Mouse (Mus musculus) frontal cortex, adult (tissue): Measurements from ENCODE around the gene Arel1.

Source experiments
- ATAC-seq: cut with Nextera tagmentation; 2 replicates; pipeline ENCODE4 v1.9.2; 2017; ENCODE audit warnings: mild to moderate bottlenecking, moderate library complexity, mixed read lengths; ENCODE audit not compliant: low TSS enrichment

Gene Arel1

DNA sequence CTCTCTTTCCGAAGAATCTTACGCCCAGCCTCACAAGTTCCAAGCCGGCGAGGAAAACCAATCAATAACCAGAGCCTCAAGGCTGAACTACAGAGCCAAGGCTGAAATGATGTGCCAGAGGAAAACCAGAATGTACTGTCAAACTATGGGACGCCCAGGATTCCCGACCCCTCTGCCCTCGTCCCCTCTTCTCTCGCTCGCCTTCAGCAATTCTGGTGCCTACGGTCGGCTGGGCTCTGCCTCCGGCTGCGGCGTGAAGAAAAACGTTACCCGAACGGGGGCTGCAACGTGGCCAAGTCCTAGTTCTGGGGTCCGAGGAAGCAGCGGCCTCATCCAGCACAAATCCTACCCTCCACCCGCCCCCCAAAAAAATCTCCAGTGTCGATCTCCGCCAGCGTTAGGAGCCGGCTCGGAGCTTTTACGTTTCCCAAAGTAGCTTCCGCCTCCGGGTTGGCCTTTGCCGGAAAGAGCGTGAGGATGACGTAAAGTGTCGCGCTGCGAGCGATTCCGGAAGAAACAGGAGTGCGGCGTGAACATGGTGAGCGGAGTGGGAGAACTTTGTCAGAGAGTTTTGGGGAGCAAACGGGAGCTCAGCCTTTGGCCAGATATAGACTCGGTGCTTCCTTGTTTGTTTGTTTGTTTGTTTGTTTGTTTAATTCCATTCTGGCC lies at the start of gene Arel1, which contains the start of gene Fcf1:
TSS of gene Arel1 (minus strand) at position 473 of the 669 bp plus-strand sequence.
TSS of gene Fcf1 (plus strand) at position 470 of the 669 bp plus-strand sequence.
- peak; percentile 95 for ATAC-seq

DNA sequence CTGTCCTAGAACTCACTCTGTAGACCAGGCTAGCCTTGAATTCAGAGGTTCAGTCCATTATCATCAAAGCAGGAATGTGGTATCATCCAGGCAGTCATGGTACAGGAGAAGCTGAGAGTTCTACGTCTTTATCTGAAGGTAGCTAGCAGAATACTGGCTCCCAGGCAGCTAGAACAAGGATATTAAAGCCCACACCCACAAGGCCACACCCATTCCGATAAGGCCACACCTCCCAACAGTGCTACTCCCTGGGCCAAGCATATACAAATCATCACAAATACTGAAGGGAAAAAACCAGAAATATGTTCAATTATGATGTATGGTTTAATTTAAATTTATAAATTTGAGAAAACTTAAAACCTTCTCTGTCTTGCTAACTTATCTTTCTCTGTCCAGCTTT lies 41.5 kb upstream of the Arel1 start:
- no peak for ATAC-seq

DNA sequence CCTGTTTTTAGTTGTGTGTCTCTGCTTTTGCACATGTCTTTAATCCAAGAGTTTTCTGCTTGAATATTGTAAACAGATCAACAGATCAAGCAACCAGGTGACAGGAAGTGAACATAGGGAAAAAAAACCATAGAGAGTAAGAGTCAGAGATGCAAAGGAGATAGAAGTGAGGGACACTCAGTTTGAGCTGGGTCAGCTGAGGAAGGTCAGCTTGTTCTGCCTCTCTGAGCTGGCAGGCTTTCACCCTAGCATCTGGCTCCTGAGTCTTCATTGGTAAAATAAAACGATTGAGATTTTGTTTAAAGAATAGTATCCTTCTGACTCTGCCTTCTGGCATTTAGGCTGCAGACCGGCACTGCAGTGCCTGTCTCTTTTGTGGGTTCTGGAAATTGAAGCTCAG lies 39.8 kb upstream of the Arel1 start:
- no peak for ATAC-seq

DNA sequence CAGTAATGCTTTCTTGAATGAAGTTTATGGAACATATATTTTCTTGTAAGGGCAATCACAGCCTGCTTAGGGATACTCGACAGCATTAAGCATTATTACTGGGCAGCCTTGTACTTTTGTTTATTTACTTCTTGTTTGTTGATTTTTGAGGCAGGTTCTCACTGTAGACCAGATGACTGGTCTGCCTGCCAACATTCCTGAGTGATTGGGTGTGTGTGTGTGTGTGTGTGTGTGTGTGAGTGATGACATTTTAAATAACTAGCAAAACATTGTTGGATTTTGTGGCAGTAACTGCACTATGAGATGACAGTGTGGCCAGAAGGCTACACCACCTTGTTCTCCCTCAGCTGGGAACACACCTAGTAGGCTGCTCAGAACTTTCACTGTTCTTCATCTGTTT lies 39.1 kb upstream of the Arel1 start:
- no peak for ATAC-seq

DNA sequence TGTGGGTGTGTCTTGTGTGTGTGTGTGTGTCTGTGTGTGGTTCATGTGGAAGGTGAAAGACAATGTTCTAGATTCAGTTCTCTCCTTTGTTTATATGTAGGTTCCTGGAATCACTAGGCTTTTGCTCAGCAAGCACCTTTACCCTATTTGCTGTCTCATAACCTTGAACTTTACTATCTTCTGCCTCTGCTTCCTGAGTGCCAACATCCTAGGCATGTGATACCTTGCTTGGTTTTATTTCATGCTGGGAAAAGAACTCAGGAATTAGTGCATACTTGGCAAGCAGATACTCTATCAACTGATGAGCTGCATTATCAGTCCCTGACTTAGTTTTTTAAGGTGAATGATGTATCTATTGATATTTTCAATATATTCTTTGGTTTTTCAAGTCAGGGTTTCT lies 36.3 kb upstream of the Arel1 start:
- no peak for ATAC-seq

DNA sequence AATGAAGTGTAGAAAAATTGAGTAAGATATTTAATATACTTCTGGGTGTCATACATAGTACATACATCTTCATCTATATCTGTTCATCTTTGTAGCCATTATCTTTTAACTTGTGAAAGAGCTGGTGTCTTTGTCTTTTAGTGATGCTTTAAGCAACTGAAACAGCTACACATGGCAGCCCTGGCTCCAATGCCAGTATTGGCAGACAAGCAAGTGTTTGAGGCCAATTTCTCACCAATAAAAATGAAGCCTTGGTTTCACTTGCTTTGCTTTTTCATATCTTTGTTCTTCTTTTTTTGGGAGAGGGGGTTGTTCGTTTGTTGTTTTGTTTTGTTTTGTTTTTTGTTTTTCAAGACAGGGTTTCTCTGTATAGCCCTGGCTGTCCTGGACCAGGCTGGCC lies 35.5 kb upstream of the Arel1 start:
- ATAC-seq = no peak

DNA sequence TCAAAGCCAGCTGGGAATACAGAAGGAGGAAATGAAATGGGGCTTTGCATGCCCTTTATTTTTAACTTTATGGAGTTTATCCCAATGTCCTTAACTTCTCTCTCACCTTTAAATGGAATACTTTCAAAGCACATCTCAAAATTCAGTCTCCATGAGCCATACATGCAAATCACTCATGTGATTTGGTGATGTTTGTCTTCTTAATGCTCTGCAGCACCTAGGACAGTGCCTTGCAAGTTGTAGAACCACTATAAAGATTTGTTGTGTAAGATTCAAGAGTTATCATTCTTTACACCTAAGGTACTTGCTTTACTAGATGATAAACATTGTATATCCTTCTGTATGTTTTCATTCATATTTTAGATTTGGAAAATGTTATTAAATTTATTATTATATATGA lies 28.4 kb upstream of the Arel1 start:
- no peak for ATAC-seq

DNA sequence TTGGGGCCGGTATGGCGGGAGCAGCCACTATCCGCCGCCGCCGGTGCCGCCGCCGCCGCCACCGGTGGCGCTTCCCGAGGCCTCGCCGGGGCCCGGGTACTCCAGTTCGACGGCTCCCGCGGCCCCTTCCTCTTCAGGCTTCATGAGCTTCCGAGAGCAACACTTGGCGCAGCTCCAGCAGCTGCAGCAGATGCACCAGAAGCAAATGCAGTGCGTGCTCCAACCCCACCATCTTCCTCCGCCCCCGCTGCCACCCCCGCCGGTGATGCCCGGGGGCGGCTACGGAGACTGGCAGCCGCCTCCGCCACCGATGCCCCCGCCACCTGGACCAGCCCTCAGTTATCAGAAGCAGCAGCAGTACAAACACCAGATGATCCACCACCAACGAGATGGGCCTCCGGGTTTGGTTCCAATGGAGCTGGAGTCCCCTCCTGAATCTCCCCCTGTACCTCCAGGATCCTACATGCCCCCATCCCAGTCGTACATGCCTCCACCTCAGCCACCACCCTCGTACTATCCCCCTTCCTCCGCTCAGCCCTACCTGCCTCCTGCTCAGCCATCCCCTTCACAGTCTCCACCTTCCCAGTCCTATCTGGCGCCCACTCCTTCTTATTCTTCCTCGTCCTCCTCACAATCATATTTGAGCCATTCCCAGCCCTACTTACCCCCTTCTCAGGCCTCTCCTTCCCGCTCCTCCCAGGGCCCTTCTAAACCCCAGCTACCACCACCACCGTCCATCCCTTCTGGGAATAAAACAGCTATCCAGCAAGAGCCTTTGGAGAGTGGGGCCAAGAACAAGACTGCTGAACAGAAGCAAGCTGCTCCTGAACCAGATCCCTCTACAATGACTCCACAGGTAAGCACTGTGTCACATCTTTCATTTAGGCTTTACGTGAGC lies 26.1 kb upstream of the Arel1 start:
- peak; percentile 42 for ATAC-seq

DNA sequence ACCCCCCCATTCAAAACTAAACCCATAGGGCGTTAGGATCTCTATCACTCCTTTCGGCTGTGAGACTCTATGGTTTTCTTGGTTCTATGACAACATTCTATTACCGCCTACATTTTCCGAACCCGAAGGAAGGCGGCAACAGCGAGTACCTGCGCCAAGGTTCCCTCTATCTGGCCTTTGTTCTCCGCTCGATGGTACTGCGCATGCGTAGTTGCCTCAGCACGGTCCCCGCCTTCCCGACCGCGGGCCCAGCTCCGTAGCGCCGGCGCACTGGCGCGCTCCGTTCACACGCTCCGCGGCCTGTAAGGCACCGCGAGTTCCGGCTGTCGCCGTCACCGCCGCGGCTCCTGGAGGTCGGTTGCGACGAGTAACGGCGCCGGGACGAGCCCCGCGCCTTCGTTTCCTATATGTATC lies 25.4 kb upstream of the Arel1 start, which contains the start of gene Ylpm1:
TSS of gene Ylpm1 (plus strand) at position 239 of the 414 bp plus-strand sequence.
- peak; percentile 96 for ATAC-seq

DNA sequence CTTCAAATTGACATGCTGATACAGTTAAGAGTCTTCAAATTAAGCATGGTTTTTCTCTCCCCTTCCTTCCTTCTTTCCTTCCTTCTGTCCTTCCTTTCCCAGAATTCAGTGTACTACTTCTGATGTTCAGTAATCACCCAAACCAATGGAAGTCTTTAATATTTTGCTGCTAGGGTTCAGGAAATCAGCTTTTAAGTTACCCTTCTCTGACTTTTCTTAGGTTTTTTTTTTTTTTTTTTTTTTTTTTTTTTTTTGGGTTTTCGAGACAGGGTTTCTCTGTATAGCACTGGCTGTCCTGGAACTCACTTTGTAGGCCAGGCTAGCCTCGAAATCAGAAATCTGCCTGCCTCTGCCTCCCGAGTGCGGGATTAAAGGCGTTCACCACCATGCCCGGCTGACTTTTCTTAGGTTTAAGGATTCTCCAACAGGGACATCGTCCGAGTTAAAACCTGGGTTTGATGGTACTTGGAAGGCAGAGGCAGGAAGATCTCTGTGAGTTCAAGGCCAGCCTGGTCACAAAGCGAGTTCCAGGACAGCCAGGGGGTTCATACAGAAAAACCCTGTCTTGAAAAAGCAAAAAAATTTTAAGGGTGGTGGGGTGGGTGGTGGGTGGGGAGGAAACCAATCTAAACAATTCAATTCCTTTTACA lies 24.5 kb upstream of the Arel1 start:
- ATAC-seq = no peak

DNA sequence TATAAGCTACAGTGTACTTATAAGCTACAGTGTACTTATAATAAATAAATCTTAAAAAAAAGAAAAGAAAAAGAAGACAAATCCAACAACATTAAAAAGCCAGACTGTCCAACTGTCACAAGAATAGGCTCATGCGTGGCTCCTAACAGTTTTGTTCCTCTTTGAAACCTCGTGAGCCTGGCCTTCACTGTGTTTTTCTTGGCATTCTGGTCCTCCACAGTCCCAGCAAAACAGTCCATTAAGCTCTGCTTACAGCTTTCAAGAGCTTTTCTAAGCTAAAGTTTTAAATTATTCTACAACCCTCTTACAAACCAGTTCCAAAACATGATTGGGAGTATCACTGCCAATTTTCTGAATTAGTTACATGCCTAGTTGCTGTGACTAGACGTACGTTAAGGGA lies 18.8 kb upstream of the Arel1 start:
- no peak for ATAC-seq

DNA sequence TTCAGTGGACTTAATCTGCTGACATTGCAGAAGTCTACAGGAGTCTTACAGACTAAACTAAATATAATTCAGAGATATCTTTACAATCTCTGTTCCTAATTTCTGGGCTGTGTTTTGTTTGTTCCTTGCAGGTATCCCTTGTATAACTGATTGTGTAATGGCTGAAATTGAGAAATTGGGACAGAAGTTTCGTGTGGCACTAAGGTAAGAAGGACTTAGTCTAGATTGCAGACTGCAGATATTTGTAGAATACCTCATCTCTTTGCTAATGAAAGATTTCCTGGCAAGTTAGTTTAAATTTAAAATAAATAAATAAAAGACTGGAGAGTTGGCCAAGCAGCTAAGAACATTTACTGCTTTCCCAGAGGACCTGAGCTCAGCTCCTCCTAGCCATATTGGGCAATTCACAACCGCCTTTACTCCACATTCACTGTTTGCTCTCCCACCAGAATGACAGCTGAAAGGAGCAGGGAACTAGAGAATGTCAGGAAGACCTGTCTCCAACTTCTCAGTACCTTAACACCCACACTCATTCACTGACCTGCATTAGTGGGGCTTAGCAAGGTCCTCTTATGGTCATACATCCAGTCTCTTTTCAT lies 8.7 kb upstream of the Arel1 start:
- no peak for ATAC-seq

DNA sequence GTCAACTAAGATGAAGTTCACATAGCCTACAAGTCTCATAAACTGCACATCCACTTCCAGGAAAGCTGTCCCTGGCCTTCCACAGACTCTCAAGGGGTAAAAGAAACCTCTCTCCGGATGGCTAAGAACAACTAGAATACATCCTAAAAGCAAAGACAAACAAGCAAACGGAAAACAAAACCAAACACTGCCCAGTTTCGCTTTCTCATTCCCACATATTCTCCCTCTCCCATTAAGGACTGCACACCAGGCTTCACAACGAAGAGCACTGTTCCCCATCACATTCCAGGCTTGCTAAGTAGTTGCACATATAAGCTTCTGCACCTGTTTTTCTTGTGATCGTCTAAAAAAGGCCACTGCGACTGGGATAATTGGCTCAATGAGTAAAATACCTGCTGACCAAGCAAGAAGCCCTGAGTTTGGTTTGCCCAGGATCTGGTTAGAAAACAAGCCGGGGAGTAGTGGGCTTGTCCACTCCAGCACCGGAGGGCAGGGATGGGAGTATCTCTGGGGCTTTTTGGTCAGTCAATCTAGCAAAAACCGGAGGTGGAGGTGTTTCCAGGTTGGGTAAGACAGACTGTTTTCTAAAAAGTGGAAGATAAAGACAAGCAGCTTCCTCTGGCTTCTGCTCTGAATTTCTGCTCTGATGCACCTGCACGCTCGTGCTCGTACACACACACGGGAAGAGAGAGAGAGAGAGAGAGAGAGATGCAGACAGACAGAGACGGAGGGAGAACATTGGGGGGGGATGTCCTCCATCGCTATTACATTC lies 858 bp downstream of the Arel1 start:
- ATAC-seq = no peak

DNA sequence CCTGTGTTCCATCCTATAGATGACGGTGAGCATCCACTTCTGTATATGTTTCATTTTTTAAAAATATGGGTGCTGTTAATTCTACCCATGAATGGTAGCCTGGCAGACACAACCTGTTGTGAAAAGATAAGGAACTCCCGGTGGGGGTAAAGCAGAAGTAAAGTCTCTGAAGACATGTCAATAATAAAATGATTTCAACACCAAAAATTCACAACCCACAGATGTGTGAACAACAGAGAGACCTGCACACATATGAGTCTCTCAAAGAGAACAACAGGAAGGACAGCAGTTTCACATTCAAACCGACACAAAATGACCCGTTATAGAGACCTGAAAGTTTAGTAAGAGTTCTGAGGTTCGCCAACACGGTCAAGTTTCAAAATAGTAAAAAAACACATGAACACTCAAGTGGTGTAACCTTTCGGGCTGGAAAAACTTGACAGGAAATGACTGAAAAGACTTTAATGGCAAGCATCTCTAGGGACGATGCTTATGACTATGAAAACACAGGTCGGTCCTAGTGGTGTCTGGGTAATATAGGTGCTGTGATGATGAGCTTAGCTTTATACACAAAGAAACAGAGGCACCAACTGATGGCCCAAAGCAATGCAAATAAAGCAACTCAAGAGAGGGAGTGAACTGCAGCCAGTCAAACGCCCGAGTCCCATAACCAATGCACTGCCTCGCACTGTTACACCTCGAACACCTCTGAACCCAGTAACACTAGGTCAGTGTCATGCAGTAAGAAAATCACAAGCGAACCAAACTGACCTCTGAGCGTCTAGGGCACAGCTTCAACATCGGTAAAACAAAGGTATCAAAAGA lies 1.7 kb downstream of the Arel1 start:
- no peak for ATAC-seq

DNA sequence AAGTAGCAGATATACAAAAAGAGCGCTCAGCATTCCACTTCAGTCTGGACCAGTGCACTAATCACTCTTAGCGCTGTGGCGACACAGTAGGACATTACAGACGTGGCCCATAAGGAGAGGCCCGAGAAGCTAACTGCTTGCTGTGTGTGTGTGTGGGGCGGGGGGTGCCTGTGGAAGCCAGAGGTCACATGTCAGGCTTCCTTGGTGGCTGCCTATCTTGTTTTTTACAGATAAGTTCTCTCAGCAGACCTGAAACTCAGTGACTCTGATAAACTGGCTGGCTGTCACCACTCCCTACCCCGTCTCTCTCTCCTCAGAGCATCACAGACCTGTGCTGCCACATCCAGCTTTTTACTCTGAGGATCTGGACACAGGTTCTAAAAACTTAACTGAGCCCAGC lies 8.1 kb downstream of the Arel1 start:
- ATAC-seq = no peak

DNA sequence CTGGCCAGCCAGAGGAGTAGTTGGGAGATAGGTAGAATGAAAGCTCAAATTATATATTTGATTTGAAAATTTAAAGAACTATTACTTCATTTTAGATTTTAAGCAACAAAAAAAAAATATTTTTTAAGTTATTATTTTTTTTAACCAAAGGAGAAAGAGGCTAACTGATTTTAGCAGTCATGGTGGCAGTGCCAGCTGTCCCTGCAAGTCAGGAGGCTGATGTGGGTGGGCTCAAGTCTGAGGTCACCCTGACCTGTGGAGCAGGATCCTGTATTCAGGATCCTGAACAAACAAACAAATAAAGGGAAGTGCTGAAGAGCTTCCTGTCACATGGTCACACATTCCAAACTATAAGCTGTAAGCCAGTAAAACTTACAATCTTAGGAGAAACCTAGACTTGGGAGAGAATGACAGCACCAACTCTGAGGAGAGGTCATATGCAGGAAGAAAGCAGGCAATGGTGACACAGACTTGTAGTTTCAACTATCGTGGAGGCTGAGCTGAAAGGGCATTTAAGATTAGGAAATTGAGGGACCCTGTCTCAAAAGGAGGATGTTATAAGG lies 11.8 kb downstream of the Arel1 start:
- ATAC-seq = no peak

DNA sequence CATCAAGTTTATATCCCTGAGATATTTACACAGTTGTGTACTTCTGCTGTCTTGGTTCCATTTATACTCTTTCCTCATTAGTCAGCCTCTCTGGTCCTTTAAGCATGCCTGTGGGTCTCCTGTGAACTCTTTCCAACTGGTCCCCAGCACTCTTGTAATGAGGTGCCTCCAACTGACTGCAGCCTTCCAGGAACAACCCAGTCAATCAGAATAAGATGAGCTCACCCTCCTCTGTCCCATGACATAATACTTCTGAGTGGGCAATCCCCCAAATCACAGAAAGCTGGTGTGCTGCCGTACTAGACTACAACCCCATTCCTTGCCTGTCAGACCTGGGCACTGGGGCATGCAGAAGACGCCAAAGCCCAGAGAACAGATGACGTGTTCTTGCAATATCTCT lies 14.4 kb downstream of the Arel1 start:
- ATAC-seq = no peak

DNA sequence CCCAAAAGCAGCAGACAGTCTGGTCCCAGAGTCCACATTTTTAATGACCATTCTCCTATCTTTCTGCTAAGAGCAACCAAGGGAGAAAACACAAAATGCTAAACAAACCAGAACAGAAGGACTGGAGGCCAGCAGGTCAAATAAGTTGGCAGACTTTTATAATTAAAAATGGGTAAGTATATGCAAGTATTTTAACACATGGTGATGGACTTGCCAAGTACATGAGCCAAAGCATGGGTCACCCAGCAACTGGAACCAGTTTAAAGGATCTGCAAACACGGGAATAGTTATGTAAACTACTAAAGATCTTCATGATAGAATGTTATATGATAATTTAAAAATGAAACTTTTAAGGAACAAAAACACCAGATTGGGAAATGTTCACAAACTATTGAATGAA lies 18.3 kb downstream of the Arel1 start:
- ATAC-seq = no peak

DNA sequence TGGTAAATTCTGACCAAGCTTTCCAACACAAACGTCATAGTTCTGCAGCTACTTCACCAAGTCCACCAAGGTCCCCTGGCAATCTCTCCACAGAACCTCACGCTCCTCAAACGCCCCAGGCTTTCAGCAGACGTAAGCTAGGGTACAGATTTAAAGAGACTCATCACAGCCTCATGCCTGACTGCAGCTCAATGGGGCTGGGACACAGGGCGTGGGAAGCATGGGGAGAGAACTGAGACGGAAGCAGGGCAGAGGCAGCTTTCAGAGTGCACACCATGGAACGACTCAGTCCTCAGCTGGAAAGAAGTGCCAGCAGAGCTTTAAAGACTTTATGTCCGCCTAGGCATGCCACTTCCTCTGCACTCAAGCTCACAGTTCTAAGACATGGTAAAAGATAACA lies 19.2 kb downstream of the Arel1 start:
- no peak for ATAC-seq

DNA sequence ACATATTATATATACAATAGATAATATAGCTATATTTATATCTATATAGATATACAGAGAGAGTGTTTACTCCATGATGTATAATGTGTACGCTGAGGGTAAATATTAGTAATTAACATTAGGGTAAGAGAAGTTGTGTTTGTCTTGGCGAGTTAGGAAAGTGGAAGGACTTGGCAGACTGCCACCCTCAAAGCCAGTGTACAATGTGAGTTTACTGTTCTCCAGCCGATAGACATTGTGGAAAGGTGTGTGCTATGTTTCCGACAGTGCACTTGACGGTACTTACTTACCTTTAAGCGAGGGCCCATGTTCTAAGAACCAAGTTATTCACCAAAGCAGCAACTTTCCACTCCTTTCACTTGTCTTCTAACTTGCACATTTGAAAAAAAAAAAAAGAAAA lies 19.9 kb downstream of the Arel1 start:
- no peak for ATAC-seq
